Mouse (Mus musculus) C2C12 (cell line): ENCODE results near the gene Eaf1. TPM values are rescaled to one million over a fixed set of nuclear protein-coding genes. Genes with fewer than 3 reads are reported as not detected.

ENCODE experiments used
- H3K27me3 ChIP-seq: one replicate; pipeline ENCODE4 v1.6.1; 2011; ENCODE audit not compliant: control insufficient read depth, insufficient read depth, insufficient read length
- H3K36me3 ChIP-seq: one replicate; pipeline ENCODE4 v1.6.1; 2011; ENCODE audit not compliant: control insufficient read depth, insufficient read depth
- H3K4me3 ChIP-seq: one replicate; pipeline ENCODE4 v1.5.1; 2011; ENCODE audit warnings: mild to moderate bottlenecking, control low read depth; ENCODE audit not compliant: poor library complexity, insufficient read depth, severe bottlenecking
- H3K79me2 ChIP-seq: one replicate; pipeline ENCODE4 v1.6.1; 2011; ENCODE audit not compliant: control insufficient read depth, insufficient read depth
- H3K79me3 ChIP-seq: one replicate; pipeline ENCODE4 v1.6.1; 2011; ENCODE audit warnings: low read depth, control low read depth
- H3ac ChIP-seq: one replicate; pipeline ENCODE3; 2011; ENCODE audit warnings: low read depth; ENCODE audit not compliant: control insufficient read depth, insufficient read length
- CEBPB ChIP-seq: IDR thresholded peaks from one replicate; pipeline ENCODE4 v1.6.1; 2011; ENCODE audit warnings: low read depth, mild to moderate bottlenecking, control low read depth, moderate library complexity
- CTCF ChIP-seq: IDR thresholded peaks from one replicate; pipeline ENCODE4 v1.5.1; 2011; ENCODE audit not compliant: control insufficient read depth, insufficient read depth, insufficient read length
- FOSL1 ChIP-seq: IDR thresholded peaks from one replicate; pipeline ENCODE4 v1.8.0; 2011; ENCODE audit warnings: mild to moderate bottlenecking, low read length; ENCODE audit not compliant: poor library complexity, insufficient read depth, severe bottlenecking
- MAX ChIP-seq: IDR thresholded peaks from one replicate; pipeline ENCODE4 v1.6.1; 2011; ENCODE audit warnings: mild to moderate bottlenecking, control low read depth
- MYOD1 ChIP-seq: IDR thresholded peaks from one replicate; pipeline ENCODE4 v1.6.1; 2011; ENCODE audit warnings: low read depth; ENCODE audit not compliant: control insufficient read depth, insufficient read length
- MYOG ChIP-seq: IDR thresholded peaks from one replicate; pipeline ENCODE4 v1.6.1; 2011; ENCODE audit not compliant: control insufficient read depth, insufficient read length; ENCODE audit errors: extremely low read depth
- USF1 ChIP-seq: IDR thresholded peaks from one replicate; pipeline ENCODE4 v1.6.1; 2011; ENCODE audit warnings: low read depth, mild to moderate bottlenecking, control low read depth, moderate library complexity
- polyA plus RNA-seq: library from polyadenylated mRNA; unstranded; fragments of >200 nt; fragmentation: generic; extraction: Trizol; gene quantifications from one replicate; pipeline ENCODE4 v1.2.1, GENCODE M21; 2012; ENCODE audit warnings: missing spikeins

Eaf1 gene
- polyA plus RNA-seq, 1 experiment = 30.2 TPM

GRCm38 (mm10) chr14:31519165-31519564 lies 25.0 kb downstream of the Eaf1 start:
- H3K79me3 ChIP-seq = no peaks in the 10 kb centered on the region
- no peak for TF ChIP-seq CEBPB
- TF ChIP-seq MYOG = no peak
- TF ChIP-seq CTCF = no peak
- no peak for TF ChIP-seq FOSL1
- H3K36me3 ChIP-seq = no peaks in the 10 kb centered on the region
- no peak overlapping the region for H3ac ChIP-seq
- no peak overlapping the region for H3K4me3 ChIP-seq
- peaks cover 7% of the 10 kb centered on the region for H3K27me3 ChIP-seq
- H3K79me2 ChIP-seq = no peaks in the 10 kb centered on the region

GRCm38 (mm10) chr14:31521318-31521717 lies 27.1 kb downstream of the Eaf1 start:
- H3K79me3 ChIP-seq = no peaks in the 10 kb centered on the region
- H3K36me3 ChIP-seq = no peaks in the 10 kb centered on the region
- peaks cover 7% of the 10 kb centered on the region for H3K27me3 ChIP-seq
- TF ChIP-seq MYOD1 = no peak
- TF ChIP-seq MYOG = no peak
- no peak overlapping the region for H3ac ChIP-seq
- H3K79me2 ChIP-seq = no peaks in the 10 kb centered on the region
- no peak overlapping the region for H3K4me3 ChIP-seq

GRCm38 (mm10) chr14:31525040-31525810 lies 31.0 kb downstream of the Eaf1 start:
- no peak overlapping the region for H3K4me3 ChIP-seq
- TF ChIP-seq MYOG (no peak), MAX (no peak), CEBPB (no peak), FOSL1 (no peak), USF1 (no peak), MYOD1 (no peak), CTCF (no peak)
- H3K36me3 ChIP-seq = no peaks in the 10 kb centered on the region
- no peaks in the 10 kb centered on the region for H3K79me2 ChIP-seq
- H3K27me3 ChIP-seq = peaks cover 10% of the 10 kb centered on the region
- H3ac ChIP-seq = no peak overlapping the region
- H3K79me3 ChIP-seq = no peaks in the 10 kb centered on the region

GRCm38 (mm10) chr14:31530847-31531246 lies 36.6 kb downstream of the Eaf1 start:
- Histone ChIP-seq H3ac (no peak overlapping the region), H3K4me3 (no peak overlapping the region), H3K79me3 (no peaks in the 10 kb centered on the region), H3K79me2 (no peaks in the 10 kb centered on the region), H3K27me3 (peaks cover 3% of the 10 kb centered on the region), H3K36me3 (no peaks in the 10 kb centered on the region)
- TF ChIP-seq MYOD1 (no peak), FOSL1 (no peak), MAX (no peak), CEBPB (no peak), MYOG (no peak), CTCF (no peak), USF1 (no peak)

- no peak overlapping the region for H3K4me3 ChIP-seq
- no peaks in the 10 kb centered on the region for H3K79me2 ChIP-seq
- H3ac ChIP-seq = no peak overlapping the region
- TF ChIP-seq MYOD1 (no peak), MYOG (no peak), MAX (no peak), USF1 (no peak), CTCF (no peak), FOSL1 (no peak), CEBPB (no peak)
- peaks cover 7% of the 10 kb centered on the region for H3K27me3 ChIP-seq
- H3K79me3 ChIP-seq = no peaks in the 10 kb centered on the region
- no peaks in the 10 kb centered on the region for H3K36me3 ChIP-seq
These were observed 37.4 kb downstream of the Eaf1 start for GRCm38 (mm10) chr14:31531506-31532148.
